ENCODE assay signal across 1 mouse cellular context in the genomic region with DNA sequence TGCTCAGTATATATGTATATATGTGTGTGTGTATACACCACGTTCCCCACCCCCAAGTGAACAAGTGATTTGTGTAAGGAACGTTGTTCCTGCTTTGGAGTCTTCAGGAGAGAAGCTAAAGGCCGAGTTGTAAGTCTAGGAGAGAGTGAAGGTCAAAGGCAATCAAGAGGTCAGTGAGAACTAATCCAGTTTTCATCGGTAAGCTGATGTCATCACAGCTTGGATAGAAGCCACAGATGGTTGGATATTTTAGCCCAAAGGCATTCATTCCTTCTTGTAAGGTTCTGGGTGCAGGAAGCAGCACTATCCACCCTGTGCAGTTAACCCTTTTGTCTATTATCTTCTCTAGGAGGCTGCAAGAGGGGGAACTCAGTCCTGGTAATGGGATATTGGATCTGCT.
TF ChIP-seq lines count a peak whose summit lies in the region.

No protein-coding gene starts in this region.

TF ChIP-seq in MEL, 35 proteins besides CTCF, POLR2A, EP300 and RAD21 (continued from another document):
- TF ChIP-seq TCF12 (IDR thresholded peaks at IDR 0.05; ENCODE audit: low read depth, low read length) (no peak), ZC3H11A (IDR thresholded peaks at IDR 0.05; ENCODE audit: low read depth, low read length) (no peak), ZNF384 (IDR thresholded peaks at IDR 0.05; ENCODE audit: low read depth, low read length) (no peak), SMC3 (IDR thresholded peaks at IDR 0.05; ENCODE audit: low read depth, low read length) (no peak), MYB (IDR thresholded peaks at IDR 0.05; ENCODE audit: low read depth, low read length) (no peak), ETS1 (IDR thresholded peaks at IDR 0.05; ENCODE audit: low read depth, low read length) (no peak), MAX (IDR thresholded peaks at IDR 0.05; ENCODE audit: low read length) (no peak), HCFC1 (IDR thresholded peaks at IDR 0.05; ENCODE audit: low read depth, low read length) (no peak), USF1 (IDR thresholded peaks at IDR 0.05; ENCODE audit: low read depth, low read length) (no peak)
